In genomic region chr7:24809041-24809440, GRCm38 (mm10) we compare ENCODE assay signal across 23 mouse cellular contexts. TPM values are rescaled to one million over a fixed set of nuclear protein-coding genes. Genes with fewer than 3 reads are reported as not detected.
"Had no signal": no experiment of that assay in that cellular context is flagged by ENCODE, and none has a peak within 500 bp of the region (broad histone marks: within the 10 kb centered on the region; RNA-seq: fewer than 3 reads in every experiment).

No protein-coding gene starts in this region.

- H3K4me2 ChIP-seq: limb, embryonic 13.5 days; liver, embryonic 12.5 days; liver, embryonic 15.5 days; lung, embryonic 15.5 days; midbrain, embryonic 11.5 days; neural tube, embryonic 12.5 days; neural tube, embryonic 15.5 days had no signal

- H3K27ac ChIP-seq: layer of hippocampus, adult 2 months; limb, embryonic 10.5 days; limb, embryonic 13.5 days; liver, embryonic 12.5 days; liver, embryonic 15.5 days; lung, embryonic 15.5 days; neural tube, embryonic 12.5 days; neural tube, embryonic 15.5 days had no signal

- ATAC-seq: liver, embryonic 12.5 days; midbrain, embryonic 16.5 days had no signal

- H3K9ac ChIP-seq: limb, embryonic 13.5 days; liver, embryonic 12.5 days; liver, embryonic 15.5 days; lung, embryonic 15.5 days; neural tube, embryonic 12.5 days; neural tube, embryonic 15.5 days had no signal

- H3K4me3 ChIP-seq: layer of hippocampus, adult 2 months; limb, embryonic 10.5 days; limb, embryonic 13.5 days; liver, embryonic 12.5 days; liver, embryonic 15.5 days; lung, embryonic 15.5 days; neural tube, embryonic 12.5 days; neural tube, embryonic 15.5 days had no signal

- H3K4me1 ChIP-seq: limb, embryonic 10.5 days; limb, embryonic 13.5 days; liver, embryonic 12.5 days; liver, embryonic 15.5 days; lung, embryonic 15.5 days; neural tube, embryonic 12.5 days had no signal

- H3K36me3 ChIP-seq: limb, embryonic 10.5 days; limb, embryonic 13.5 days; liver, embryonic 12.5 days; liver, embryonic 15.5 days; lung, embryonic 15.5 days; neural tube, embryonic 12.5 days; neural tube, embryonic 15.5 days had no signal

- DNase-seq: kidney, adult 9 months; kidney, postnatal 14 days; layer of hippocampus, adult 9-11 months; liver; lung, adult 18-20 months; lung, postnatal 14 days; lung, postnatal 4 days; right cerebral cortex, adult 18-20 months; right cerebral cortex, postnatal 14 days; right cerebral cortex, postnatal 4 days; thymus, adult 18-20 months; thymus, postnatal 36 days had no signal

- H3K27me3 ChIP-seq: limb, embryonic 13.5 days; liver, embryonic 12.5 days; liver, embryonic 15.5 days; lung, embryonic 15.5 days; neural tube, embryonic 12.5 days; neural tube, embryonic 15.5 days had no signal

- H3K9me3 ChIP-seq: limb, embryonic 10.5 days; limb, embryonic 13.5 days; liver, embryonic 12.5 days; liver, embryonic 15.5 days; lung, embryonic 15.5 days; neural tube, embryonic 12.5 days; neural tube, embryonic 15.5 days had no signal

RNA-seq across cellular contexts. Expression of gene Ceacam10, which starts 32.0 kb away (rescaled TPM):
- polyA plus RNA-seq: lung, embryonic 15.5 days; midbrain, embryonic 11.5 days; neural tube, embryonic 12.5 days; urinary bladder, adult 2 months had no signal

RNA-seq across cellular contexts. Expression of gene Cd177, which starts 48.9 kb away (rescaled TPM):
- polyA plus RNA-seq: limb, embryonic 10.5 days; limb, embryonic 13.5 days; midbrain, embryonic 11.5 days; neural tube, embryonic 12.5 days had no signal
